Mouse (Mus musculus) embryonic facial prominence, embryonic 12.5 days (tissue): ENCODE data around the gene Pemt. TPM values are rescaled to one million over a fixed set of nuclear protein-coding genes. Genes with fewer than 3 reads are reported as not detected.
A peak's percentile ranks its signal among the peaks of the same experiment; 100 is the strongest.
"Not testable (repeated sequence)": the region's sequence is repeated elsewhere in the genome, so short reads cannot be mapped to it uniquely, and the experiment has no call there.

Experiments
- ATAC-seq: fragments of 200-750 bp; cut with Nextera tagmentation; 2 replicates; pipeline ENCODE4 v1.8.0; 2017; ENCODE audit not compliant: insufficient number of reproducible peaks, insufficient read depth, low FRiP score, low TSS enrichment
- H3K27ac ChIP-seq: fragments of 300-500 bp; sonication (generic); 2 replicates; pipeline ENCODE4 v1.5.1; 2016; ENCODE audit warnings: mild to moderate bottlenecking
- H3K27me3 ChIP-seq: fragments of 300-500 bp; sonication (generic); 2 replicates; pipeline ENCODE4 v1.6.1; 2016; ENCODE audit warnings: mild to moderate bottlenecking, moderate library complexity
- H3K36me3 ChIP-seq: fragments of 300-500 bp; sonication (generic); 2 replicates; pipeline ENCODE4 v1.6.1; 2016; ENCODE audit warnings: mild to moderate bottlenecking
- H3K4me1 ChIP-seq: fragments of 300-500 bp; sonication (generic); 2 replicates; pipeline ENCODE4 v1.6.1; 2016
- H3K4me2 ChIP-seq: fragments of 300-500 bp; sonication (generic); replicated peaks from 2 replicates; pipeline ENCODE4 v1.6.1; 2016; ENCODE audit warnings: mild to moderate bottlenecking, moderate library complexity
- H3K4me3 ChIP-seq: fragments of 300-500 bp; sonication (generic); 2 replicates; pipeline ENCODE4 v1.5.1; 2016; ENCODE audit warnings: mild to moderate bottlenecking
- H3K9ac ChIP-seq: fragments of 300-500 bp; sonication (generic); 2 replicates; pipeline ENCODE4 v1.6.1; 2016; ENCODE audit warnings: mild to moderate bottlenecking, moderate library complexity
- H3K9me3 ChIP-seq: fragments of 300-500 bp; sonication (generic); 2 replicates; pipeline ENCODE4 v1.6.1; 2016; ENCODE audit warnings: mild to moderate bottlenecking, moderate library complexity
- WGBS: fragments of 180-500 bp; shearing (Covaris S2); methylation state at CpG from one replicate; pipeline ENCODE4 v1.1.7; 2016; 5-methylcytosine and 5-hydroxymethylcytosine counted together
- polyA plus RNA-seq: library from polyadenylated mRNA; unstranded; fragments of >200 nt; fragmentation: Nextera tagmentation; extraction: Ambion mirVana; gene quantifications from 2 replicates; pipeline ENCODE4 v1.2.1, GENCODE M21; 2016

Pemt gene
- polyA plus RNA-seq, 1 experiment from 2014 or later = 4.0 TPM

DNA sequence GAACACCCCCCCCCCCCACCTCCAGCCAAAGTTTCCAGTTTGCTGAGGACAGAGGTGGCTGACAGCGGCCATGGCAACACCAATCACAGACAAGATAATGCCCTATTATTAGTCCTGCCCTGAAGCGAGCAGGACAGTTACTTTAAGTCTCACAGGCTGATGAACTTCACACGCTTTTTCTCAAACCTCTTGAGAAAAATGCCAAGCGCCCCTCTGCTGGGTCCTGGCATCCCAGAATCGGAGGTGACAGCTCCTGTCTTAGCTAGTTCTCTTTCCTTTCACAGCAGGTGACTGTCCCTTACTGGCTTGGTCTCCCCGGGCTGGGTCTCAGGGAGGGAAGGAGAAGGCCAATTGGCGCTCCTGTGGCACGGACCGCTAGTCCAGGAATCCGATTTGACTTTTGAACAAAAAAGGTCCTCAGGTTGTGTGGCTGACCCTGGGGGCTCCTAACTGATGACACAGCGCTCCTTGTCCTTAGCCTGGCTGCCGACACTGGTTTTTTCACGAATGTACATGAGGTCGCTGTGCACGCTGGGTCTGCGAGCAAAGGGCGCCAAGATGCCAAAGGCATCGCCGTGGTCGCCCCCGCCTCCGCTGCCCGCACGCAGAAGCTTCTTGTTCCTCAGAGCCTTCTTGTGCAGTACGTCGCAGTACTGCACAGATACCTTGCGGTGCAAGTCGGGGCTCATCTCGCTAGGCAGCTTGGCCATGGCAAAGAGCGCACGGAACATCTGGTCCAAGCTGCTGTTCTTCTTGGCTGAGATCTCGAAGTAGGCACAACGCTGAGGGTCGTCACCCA is 82.7 kb downstream of the Pemt start:
- WGBS = 7% methylated on average over 34 of the region's 34 CpGs
- H3K9ac ChIP-seq = peak overlapping the region; percentile 63; the same call in 1 of the 2 replicates
- H3K27me3 ChIP-seq = peaks cover 29% of the 10 kb centered on the region
- no peaks in the 10 kb centered on the region for H3K9me3 ChIP-seq
- peaks cover 49% of the 10 kb centered on the region for H3K4me1 ChIP-seq
- H3K4me2 ChIP-seq = peak overlapping the region; percentile 87
- 0 out of 2 replicates have a peak, but pooled peaks cover 7% of the 10 kb centered on the region for H3K36me3 ChIP-seq
- no peak for ATAC-seq
- H3K27ac ChIP-seq = no peak overlapping the region
- H3K4me3 ChIP-seq = peak overlapping the region; percentile 43

DNA sequence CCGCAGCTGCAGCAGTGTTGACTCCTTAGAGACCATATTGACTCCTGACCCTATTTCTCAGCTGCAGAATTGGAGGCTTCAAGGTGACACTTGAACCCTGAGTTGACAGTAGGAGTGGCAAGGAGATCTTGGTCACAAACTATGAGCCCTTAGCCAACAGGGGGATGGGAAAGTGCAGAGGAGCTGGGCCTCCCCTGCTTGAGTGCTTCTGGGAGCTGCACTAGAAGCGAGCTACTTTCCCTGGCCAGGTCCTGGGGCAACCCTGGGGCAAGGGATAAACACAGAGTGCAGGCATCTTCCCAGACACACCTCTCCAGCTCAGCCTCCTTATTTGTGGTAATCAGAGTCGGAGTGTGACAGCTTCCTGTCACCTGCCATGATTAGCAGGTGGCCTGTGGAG is 83.7 kb downstream of the Pemt start:
- Histone ChIP-seq H3K4me3 (no peak overlapping the region), H3K27me3 (peaks cover 29% of the 10 kb centered on the region), H3K9me3 (no peaks in the 10 kb centered on the region), H3K4me1 (peaks cover 49% of the 10 kb centered on the region), H3K4me2 (no peak overlapping the region), H3K36me3 (0 out of 2 replicates have a peak, but pooled peaks cover 7% of the 10 kb centered on the region), H3K9ac (no peak overlapping the region), H3K27ac (no peak overlapping the region)
- ATAC-seq = no peak
- WGBS = 60% methylated on average over 3 of the region's 3 CpGs

DNA sequence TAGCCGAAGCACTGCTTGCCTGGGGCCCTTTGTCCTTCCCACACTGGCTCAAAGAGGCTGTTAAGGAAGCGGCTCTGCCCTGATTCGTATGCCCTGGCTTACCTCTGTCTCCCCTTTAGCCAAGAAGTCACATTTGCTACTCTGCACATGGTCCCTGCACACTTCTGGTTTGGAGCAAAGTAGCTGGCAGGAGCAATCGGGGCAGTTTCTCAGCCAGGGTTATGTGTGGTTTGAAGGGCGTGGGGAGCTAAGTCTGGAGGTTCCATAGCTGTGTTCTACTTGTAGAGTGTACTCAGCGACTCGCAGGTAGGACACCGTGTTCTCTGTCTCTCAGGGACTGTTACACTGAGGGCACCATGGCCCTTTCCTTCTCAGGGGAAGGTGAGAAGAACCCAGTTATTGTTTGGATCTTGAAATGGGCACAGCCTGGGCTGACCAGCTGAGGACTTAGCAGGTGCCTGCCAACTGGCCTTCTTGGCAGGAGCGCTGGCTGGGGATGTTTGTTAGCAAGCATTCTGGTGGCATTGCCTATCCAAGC is 84.9 kb downstream of the Pemt start:
- Histone ChIP-seq H3K4me1 (peaks cover 54% of the 10 kb centered on the region), H3K4me3 (no peak overlapping the region), H3K27ac (peak overlapping the region; percentile 80), H3K9ac (no peak overlapping the region), H3K27me3 (peaks cover 29% of the 10 kb centered on the region), H3K36me3 (peaks cover 11% of the 10 kb centered on the region; the same call in 1 of the 2 replicates), H3K9me3 (no peaks in the 10 kb centered on the region), H3K4me2 (no peak overlapping the region)
- ATAC-seq = no peak
- 60% methylated on average over 9 of the region's 9 CpGs for WGBS

DNA sequence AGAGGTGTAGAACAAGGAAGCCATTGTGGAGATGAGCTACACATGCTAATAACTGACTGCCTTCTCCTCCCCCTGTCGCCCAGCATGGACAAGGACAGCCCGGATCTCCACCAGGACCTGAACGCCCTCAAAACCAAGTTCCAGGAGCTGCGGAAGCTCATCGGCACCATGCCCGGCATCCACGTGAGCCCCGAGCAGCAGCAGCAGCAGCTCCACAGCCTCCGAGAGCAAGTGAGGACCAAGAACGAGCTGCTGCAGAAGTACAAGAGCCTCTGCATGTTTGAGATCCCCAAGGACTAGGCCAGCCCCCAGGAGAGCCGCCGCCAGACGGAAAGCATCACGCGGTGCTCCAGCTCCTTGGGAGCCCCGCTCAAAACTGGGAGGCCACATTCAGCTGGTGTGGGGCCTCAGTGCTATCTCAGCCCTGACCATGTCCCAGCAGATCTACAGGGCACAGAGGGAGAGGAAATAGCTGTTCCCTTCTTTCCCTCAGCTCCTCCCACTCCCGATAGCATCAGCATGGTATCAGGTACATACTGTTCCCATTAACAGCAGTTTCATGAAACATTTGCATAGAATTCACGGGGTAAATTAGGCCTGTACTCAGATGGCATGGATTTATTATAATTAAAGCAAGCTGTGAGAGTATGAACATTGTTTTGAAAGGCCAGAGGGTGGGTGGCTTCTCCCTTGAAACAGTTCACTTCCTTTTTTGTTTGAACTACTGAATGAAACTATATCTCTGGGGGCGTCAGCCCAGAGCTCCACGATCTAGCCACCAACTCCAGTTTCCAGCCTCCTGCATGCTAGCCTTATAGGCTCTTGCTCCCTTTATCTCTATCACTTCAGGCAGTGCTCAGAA is 85.6 kb downstream of the Pemt start:
- peak; percentile 67; the same call in 1 of the 2 replicates for ATAC-seq
- Histone ChIP-seq H3K27ac (peak overlapping the region; percentile 80), H3K9me3 (no peaks in the 10 kb centered on the region), H3K36me3 (peaks cover 15% of the 10 kb centered on the region; the same call in 1 of the 2 replicates), H3K4me2 (peak overlapping the region; percentile 25; the same call in 1 of the 2 replicates), H3K4me3 (no peak overlapping the region), H3K4me1 (peaks cover 54% of the 10 kb centered on the region), H3K27me3 (peaks cover 29% of the 10 kb centered on the region), H3K9ac (no peak overlapping the region)
- WGBS = 51% methylated on average over 20 of the region's 20 CpGs

DNA sequence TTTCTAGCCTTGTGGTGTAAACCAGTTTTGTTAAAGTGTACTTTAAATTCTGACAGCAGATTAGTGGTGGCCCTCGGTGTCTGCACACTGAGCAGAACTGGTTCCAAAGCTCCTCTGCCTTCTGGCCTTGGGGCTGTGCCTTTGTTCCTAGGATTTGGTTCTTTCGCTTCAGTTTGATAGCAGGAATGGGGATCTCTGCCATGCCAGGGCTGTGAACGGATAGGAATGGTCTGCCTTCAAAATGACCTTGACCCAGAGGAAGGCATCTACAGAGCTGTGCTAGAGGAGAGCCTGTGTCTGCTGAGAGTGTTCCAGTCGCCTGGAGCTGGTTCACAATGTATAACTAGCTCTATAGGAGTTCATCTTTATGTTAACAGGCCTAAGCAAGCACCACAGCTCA is 86.8 kb downstream of the Pemt start:
- Histone ChIP-seq H3K27me3 (peaks cover 24% of the 10 kb centered on the region), H3K36me3 (peaks cover 15% of the 10 kb centered on the region; the same call in 1 of the 2 replicates), H3K4me2 (no peak overlapping the region), H3K27ac (no peak overlapping the region), H3K4me1 (peaks cover 41% of the 10 kb centered on the region), H3K9ac (no peak overlapping the region), H3K4me3 (no peak overlapping the region), H3K9me3 (no peaks in the 10 kb centered on the region)
- 78% methylated on average over 4 of the region's 4 CpGs for WGBS
- no peak for ATAC-seq

DNA sequence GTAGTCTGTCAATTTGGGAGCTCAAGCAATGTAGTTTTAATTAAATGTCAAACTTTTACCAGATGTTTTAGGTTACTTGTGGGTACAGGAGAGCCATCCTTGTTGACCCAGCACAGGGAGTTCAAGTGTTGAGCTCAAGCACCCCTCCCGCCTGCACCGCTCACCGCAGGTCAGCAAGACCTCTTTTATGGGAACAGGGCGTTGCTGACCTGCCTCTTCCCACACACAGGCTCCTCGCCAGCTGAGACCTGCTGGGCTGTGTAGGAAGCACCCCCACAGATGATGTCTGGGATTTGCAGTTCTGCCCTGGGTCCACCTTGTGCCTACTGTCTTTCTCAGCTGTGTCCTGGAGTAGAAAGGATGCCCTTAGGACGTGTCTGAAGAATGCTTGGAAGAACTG is 89.5 kb downstream of the Pemt start:
- ATAC-seq = no peak
- H3K9me3 ChIP-seq = no peaks in the 10 kb centered on the region
- H3K27ac ChIP-seq = no peak overlapping the region
- no peak overlapping the region for H3K4me3 ChIP-seq
- H3K4me1 ChIP-seq = peaks cover 27% of the 10 kb centered on the region
- H3K36me3 ChIP-seq = peaks cover 15% of the 10 kb centered on the region; the same call in 1 of the 2 replicates
- no peaks in the 10 kb centered on the region for H3K27me3 ChIP-seq
- H3K4me2 ChIP-seq = no peak overlapping the region
- no peak overlapping the region for H3K9ac ChIP-seq
- 47% methylated on average over 6 of the region's 6 CpGs for WGBS

DNA sequence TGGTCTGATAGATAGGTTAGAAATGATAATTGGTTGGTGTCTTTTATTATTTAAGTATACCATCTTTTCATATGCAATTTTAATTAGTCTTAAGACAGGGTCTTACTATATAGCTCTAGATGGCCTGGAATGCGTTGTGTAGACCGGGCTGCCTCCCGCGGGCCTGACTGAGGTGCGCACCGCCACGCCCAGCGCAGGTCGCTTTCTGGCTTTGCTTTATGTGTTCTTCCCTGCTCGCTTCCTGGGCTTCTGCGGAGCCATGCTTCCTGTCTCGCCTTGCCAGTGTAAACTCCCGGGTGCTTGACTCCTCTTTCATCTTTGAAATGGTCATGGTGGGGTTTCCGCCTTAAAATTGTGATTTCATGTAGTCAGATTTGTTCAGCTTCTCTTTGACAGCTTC is 93.4 kb downstream of the Pemt start:
- ATAC-seq = no peak
- Histone ChIP-seq H3K4me3 (no peak overlapping the region), H3K27ac (no peak overlapping the region), H3K9ac (no peak overlapping the region), H3K27me3 (no peaks in the 10 kb centered on the region), H3K9me3 (no peaks in the 10 kb centered on the region), H3K4me2 (no peak overlapping the region), H3K36me3 (peaks cover 8% of the 10 kb centered on the region; the same call in 1 of the 2 replicates), H3K4me1 (peaks cover 12% of the 10 kb centered on the region; the same call in 1 of the 2 replicates)
- 77% methylated on average over 14 of the region's 14 CpGs for WGBS

DNA sequence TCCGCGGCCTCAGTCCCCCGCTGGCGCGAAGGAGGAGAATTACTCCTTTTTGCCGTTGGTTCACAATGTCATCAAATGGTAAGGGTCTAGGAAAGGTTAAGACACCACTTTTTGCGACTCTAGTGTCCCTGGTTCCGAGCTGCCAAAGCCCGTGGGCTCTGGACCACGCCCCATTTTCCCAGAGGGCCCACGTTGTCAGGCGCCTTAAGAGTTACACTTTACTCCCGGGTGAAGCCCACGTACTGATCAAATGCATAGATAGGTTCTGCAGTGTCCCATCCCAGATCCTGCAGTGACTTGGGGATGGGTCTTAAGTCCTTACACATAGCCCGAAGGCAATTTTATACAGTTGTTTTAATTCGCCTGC is 97.9 kb downstream of the Pemt start:
- WGBS = 3% methylated on average over 16 of the region's 16 CpGs
- no peaks in the 10 kb centered on the region for H3K9me3 ChIP-seq
- peak overlapping the region; percentile 85 for H3K4me2 ChIP-seq
- peak overlapping the region; percentile 93 for H3K4me3 ChIP-seq
- no peaks in the 10 kb centered on the region for H3K27me3 ChIP-seq
- no peaks in the 10 kb centered on the region for H3K36me3 ChIP-seq
- ATAC-seq = peak; percentile 12; the same call in 1 of the 2 replicates
- H3K9ac ChIP-seq = peak overlapping the region; percentile 95
- H3K4me1 ChIP-seq = peaks cover 11% of the 10 kb centered on the region
- H3K27ac ChIP-seq = peak overlapping the region; percentile 77

DNA sequence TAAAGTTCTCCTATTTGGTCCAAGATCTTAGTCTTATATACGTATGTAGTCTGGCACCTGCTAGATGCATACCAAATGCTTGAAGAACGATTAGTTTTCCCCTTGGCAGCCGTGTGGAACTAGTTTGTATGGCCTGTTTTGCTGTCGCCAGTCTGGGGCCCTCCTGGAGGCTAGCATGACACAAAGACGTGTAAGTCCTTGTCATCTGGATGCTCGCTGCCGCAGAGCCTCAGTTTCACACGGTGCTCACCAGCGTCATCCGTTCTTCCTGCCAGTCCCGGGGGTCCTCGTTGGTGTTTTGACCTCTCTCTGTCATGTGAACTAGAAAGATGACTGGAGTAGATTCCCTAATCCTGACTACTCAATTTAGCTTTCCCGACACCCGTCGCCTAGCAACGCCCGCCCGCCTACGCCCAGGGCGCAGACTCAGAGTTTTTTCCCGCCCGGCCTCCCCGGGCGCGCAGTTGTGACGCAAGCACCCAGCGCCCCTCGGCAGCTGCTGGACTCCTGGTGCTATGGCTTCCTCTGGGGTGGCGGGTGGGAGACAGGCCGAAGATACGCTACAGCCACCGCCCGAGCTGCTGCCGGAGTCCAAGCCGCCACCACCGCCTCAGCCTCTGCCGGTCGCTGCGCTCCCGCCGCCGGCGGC is 98.4 kb downstream of the Pemt start, which contains the start of gene Med9:
TSS of gene Med9 (plus strand) at position 455 of the 649 bp plus-strand sequence.
- Histone ChIP-seq H3K4me2 (peak within 1 kb of the TSS; percentile 85), H3K27me3 (no peaks in the 10 kb centered on the region), H3K9ac (peak within 1 kb of the TSS; percentile 95), H3K4me3 (peak within 1 kb of the TSS; percentile 93), H3K4me1 (peaks cover 11% of the 10 kb centered on the region), H3K9me3 (no peaks in the 10 kb centered on the region), H3K27ac (peak within 1 kb of the TSS; percentile 77), H3K36me3 (no peaks in the 10 kb centered on the region)
- WGBS = 1% methylated on average over 43 of the region's 43 CpGs
- ATAC-seq = peak; percentile 70

DNA sequence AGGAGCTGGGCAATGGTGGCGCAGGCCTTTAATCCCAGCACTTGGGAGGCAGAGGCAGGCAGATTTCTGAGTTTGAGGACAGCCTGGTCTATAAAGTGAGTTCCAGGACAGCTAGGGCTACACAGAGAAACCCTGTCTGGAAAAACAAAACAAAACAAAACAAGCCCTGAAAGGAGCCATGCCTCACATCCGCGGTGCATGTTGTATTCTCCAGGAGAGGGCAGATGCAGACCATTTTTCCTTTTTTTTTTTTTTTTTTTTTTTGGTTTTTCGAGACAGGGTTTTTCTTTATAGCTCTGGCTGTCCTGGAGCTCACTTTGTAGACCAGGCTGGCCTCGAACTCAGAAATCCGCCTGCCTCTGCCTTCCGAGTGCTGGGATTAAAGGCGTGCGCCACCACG is 101.4 kb downstream of the Pemt start:
- peaks cover 11% of the 10 kb centered on the region for H3K4me1 ChIP-seq
- not testable (repeated sequence) for H3K9me3 ChIP-seq, H3K4me3 ChIP-seq, H3K27ac ChIP-seq, H3K36me3 ChIP-seq, H3K4me2 ChIP-seq, H3K9ac ChIP-seq, H3K27me3 ChIP-seq, ATAC-seq
- 90% methylated on average over 9 of the region's 10 CpGs for WGBS

DNA sequence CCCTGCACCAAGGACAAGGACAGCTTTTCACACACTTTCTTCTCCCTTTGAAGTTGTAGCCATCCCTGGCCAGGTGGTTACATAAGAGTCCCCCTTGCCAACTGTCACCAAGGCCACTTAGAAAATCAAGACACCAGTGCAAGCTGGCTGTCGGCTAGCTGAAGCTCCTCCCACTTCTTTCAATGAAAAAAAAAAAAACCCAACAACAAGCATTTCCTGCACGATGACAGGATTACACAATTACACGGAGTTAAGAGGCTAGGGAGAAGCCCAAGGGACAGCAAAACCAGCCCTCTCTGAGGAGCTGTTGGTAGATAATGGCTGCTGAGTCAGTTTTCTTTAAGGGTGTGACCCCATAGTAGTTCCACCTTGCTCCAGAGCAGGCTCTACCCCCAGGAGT is 104.9 kb downstream of the Pemt start:
- H3K9ac ChIP-seq = no peak overlapping the region
- 0 out of 2 replicates have a peak, but pooled peaks cover 6% of the 10 kb centered on the region for H3K27me3 ChIP-seq
- H3K4me3 ChIP-seq = no peak overlapping the region
- 0 out of 2 replicates have a peak, but pooled peaks cover 3% of the 10 kb centered on the region for H3K9me3 ChIP-seq
- ATAC-seq = no peak
- no peak overlapping the region for H3K4me2 ChIP-seq
- WGBS = 16% methylated on average over 3 of the region's 3 CpGs
- H3K36me3 ChIP-seq = no peaks in the 10 kb centered on the region
- no peak overlapping the region for H3K27ac ChIP-seq
- no peaks in the 10 kb centered on the region for H3K4me1 ChIP-seq
